Mouse (Mus musculus) forebrain, postnatal 0 days (tissue): ENCODE data around the gene Galnt7. TPM values are rescaled to one million over a fixed set of nuclear protein-coding genes. Genes with fewer than 3 reads are reported as not detected.
A peak's percentile ranks its signal among the peaks of the same experiment; 100 is the strongest.

Experiments
- ATAC-seq: fragments of 200-750 bp; cut with Nextera tagmentation; 2 replicates; pipeline ENCODE4 v1.8.0; 2017; ENCODE audit warnings: mild to moderate bottlenecking, moderate library complexity
- DNase-seq: peaks from one replicate; pipeline ENCODE4 v3.0.0-alpha.2; 2015
- H3K27ac ChIP-seq: fragments of 300-500 bp; sonication (generic); 2 replicates; pipeline ENCODE4 v1.5.1; 2014; ENCODE audit warnings: low read depth, mild to moderate bottlenecking, antibody characterized with exemption, low read length, moderate library complexity, mixed read lengths
- H3K27me3 ChIP-seq: fragments of 300-500 bp; sonication (generic); 2 replicates; pipeline ENCODE4 v1.6.1; 2014; ENCODE audit warnings: mild to moderate bottlenecking, low read length, mixed read lengths; ENCODE audit not compliant: insufficient read depth
- H3K36me3 ChIP-seq: fragments of 300-500 bp; sonication (generic); 2 replicates; pipeline ENCODE4 v1.6.1; 2014; ENCODE audit warnings: mild to moderate bottlenecking, moderate library complexity; ENCODE audit not compliant: insufficient read depth
- H3K4me1 ChIP-seq: fragments of 300-500 bp; sonication (generic); 2 replicates; pipeline ENCODE4 v1.6.1; 2014; ENCODE audit warnings: antibody characterized with exemption; ENCODE audit not compliant: insufficient read depth
- H3K4me2 ChIP-seq: fragments of 300-500 bp; sonication (generic); 2 replicates; pipeline ENCODE4 v1.6.1; 2014; ENCODE audit warnings: low read depth, mild to moderate bottlenecking, moderate library complexity
- H3K4me3 ChIP-seq: fragments of 300-500 bp; sonication (generic); 2 replicates; pipeline ENCODE4 v1.5.1; 2014; ENCODE audit warnings: low read depth, low read length, mixed read lengths
- H3K9ac ChIP-seq: fragments of 300-500 bp; sonication (generic); 2 replicates; pipeline ENCODE4 v1.6.1; 2014; ENCODE audit warnings: mild to moderate bottlenecking
- H3K9me3 ChIP-seq: fragments of 300-500 bp; sonication (generic); 2 replicates; pipeline ENCODE4 v1.6.1; 2016; ENCODE audit warnings: low read length
- CTCF ChIP-seq: sonication (generic); IDR thresholded peaks from 2 replicates; pipeline ENCODE4 v1.5.1; 2016; ENCODE audit warnings: antibody characterized with exemption, control low read depth, low read depth
- WGBS: fragments of 180-500 bp; shearing (Covaris S2); extraction: QIAGEN DNeasy Blood & Tissue Kit; methylation state at CpG from one replicate; pipeline ENCODE4 v1.1.7; 2014; 5-methylcytosine and 5-hydroxymethylcytosine counted together
- polyA plus RNA-seq: library from polyadenylated mRNA; unstranded; fragments of >200 nt; fragmentation: Nextera tagmentation; extraction: Ambion mirVana; gene quantifications from 2 replicates; pipeline ENCODE4 v1.2.1, GENCODE M21; 2015
- total RNA-seq: library from RNA; depleted of rRNA; stranded (reverse); fragments of >200 nt; gene quantifications from 2 replicates; pipeline ENCODE4 v1.2.3, GENCODE M21; 2014; rRNA removed

Gene Galnt7
- total RNA-seq (7.2 and 8.0 TPM in 2 replicates), polyA plus RNA-seq (4.0 and 5.3 TPM in 2 replicates)

DNA sequence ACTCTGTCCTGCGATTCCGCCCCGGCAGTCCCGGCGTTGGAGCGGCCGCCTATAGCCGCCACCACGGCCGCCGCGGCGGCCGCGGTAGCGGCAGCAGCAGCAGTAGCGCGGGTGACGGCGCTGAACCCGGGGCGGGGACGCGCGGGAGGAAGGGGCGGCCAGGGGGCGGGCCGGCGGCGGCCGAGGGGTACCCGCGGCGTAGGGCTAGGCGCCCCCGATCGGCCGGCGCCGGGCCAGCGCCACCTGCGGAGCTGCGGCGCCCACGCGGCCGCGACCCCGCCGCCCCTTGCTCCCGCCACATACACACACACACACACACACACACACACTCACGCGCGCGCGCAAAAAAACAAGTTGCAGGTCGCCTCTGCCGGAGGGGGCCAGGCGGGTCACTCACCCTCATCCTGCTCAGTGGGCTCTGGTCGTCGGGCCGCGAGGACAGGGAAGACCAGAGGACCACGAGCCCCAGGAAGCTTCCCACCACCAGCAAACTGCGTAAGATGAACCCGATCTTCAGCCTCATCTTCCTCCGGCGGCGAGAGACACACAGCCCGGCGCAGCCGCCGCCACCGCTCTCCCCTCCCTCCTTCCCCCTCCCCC lies at the start of gene Galnt7:
Gene Galnt7, minus strand, starts transcription at position 577 of the 600 bp plus-strand sequence.
- Histone ChIP-seq H3K9me3 (no peaks in the 10 kb centered on the region), H3K27me3 (no peaks in the 10 kb centered on the region), H3K36me3 (no peaks in the 10 kb centered on the region), H3K27ac (peak within 1 kb of the TSS; percentile 84), H3K4me3 (peak within 1 kb of the TSS; percentile 83), H3K4me1 (0 out of 2 replicates have a peak, but pooled peaks cover 5% of the 10 kb centered on the region), H3K9ac (peak within 1 kb of the TSS; percentile 88), H3K4me2 (peak within 1 kb of the TSS; percentile 97)
- ATAC-seq = peak; percentile 84
- peak; percentile 63 for DNase-seq
- under 1% methylated on average over 41 of the region's 74 CpGs for WGBS
- no peak for TF ChIP-seq CTCF

DNA sequence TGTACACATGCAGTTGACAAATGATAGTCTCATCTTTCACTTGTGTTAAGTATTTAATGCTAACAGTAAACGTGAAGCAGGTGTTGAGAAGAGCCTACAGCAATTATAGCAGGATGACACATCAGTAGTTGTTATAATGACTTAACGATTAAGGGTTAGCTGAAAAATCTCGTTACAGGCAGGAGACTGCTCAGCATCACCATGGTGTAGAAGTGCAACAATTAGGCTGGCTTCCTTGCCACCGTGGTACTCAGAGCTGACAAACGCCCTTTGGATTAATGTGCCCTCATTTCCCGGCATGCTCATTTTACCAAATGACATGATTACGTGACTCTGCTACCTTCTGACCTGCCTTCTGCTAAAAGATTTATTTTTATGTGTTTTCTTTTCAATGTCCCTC lies 35.8 kb upstream of the Galnt7 start:
- 16% methylated on average over 7 of the region's 7 CpGs for WGBS
- H3K27me3 ChIP-seq = no peaks in the 10 kb centered on the region
- H3K4me2 ChIP-seq = no peak overlapping the region
- no peaks in the 10 kb centered on the region for H3K9me3 ChIP-seq
- DNase-seq (no peak), ATAC-seq (peak; percentile 63)
- H3K27ac ChIP-seq = no peak overlapping the region
- H3K36me3 ChIP-seq = no peaks in the 10 kb centered on the region
- no peaks in the 10 kb centered on the region for H3K4me1 ChIP-seq
- TF ChIP-seq CTCF = no peak
- H3K9ac ChIP-seq = no peak overlapping the region
- no peak overlapping the region for H3K4me3 ChIP-seq

DNA sequence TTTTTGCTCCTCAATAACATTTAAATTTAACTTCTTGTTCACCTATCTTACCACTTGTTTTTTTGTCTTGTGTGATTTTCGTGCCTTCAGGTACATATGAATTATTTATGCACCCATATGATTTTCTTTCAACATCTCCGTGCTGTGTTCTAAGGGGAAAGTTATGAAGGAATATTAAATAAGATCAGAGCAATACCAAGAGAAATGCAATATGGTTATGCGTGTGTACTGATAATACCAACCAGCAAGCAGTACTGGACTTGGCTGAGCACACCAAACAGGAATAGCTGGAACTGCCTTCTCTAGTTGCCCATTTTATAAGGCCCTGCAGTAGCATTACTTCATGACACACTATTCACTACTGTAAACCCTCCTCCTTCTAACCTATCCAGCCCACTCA lies 33.0 kb upstream of the Galnt7 start:
- H3K27ac ChIP-seq = no peak overlapping the region
- H3K9ac ChIP-seq = no peak overlapping the region
- no peak for TF ChIP-seq CTCF
- WGBS = 86% methylated on average over 3 of the region's 3 CpGs
- no peaks in the 10 kb centered on the region for H3K4me1 ChIP-seq
- no peak for ATAC-seq
- no peaks in the 10 kb centered on the region for H3K9me3 ChIP-seq
- no peaks in the 10 kb centered on the region for H3K36me3 ChIP-seq
- no peak overlapping the region for H3K4me3 ChIP-seq
- H3K4me2 ChIP-seq = no peak overlapping the region
- H3K27me3 ChIP-seq = no peaks in the 10 kb centered on the region
- DNase-seq = no peak

DNA sequence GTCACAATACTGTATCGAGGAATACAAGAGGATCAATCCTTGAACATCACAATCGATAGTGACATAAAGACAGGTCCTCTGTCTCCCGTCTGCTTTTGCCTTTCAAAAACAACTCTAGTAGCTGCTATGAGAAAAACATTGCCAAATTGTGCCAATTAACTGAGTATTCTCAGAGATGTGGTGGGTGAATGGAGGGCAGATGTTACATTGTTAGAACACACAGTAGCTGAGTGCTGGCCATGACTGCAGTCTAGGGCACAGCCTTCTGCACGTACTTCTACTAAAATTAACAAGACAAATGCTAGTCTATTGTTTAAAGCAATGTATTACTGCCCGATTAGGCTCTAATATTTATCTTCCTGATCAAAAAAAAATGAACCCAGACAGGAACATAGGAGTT lies 27.2 kb upstream of the Galnt7 start:
- TF ChIP-seq CTCF = no peak
- Histone ChIP-seq H3K4me1 (no peaks in the 10 kb centered on the region), H3K27me3 (no peaks in the 10 kb centered on the region), H3K36me3 (no peaks in the 10 kb centered on the region), H3K9me3 (no peaks in the 10 kb centered on the region), H3K9ac (no peak overlapping the region), H3K27ac (peak overlapping the region; percentile 15; the same call in 1 of the 2 replicates), H3K4me3 (no peak overlapping the region), H3K4me2 (no peak overlapping the region)
- 39% methylated on average over 5 of the region's 5 CpGs for WGBS
- ATAC-seq (peak; percentile 66), DNase-seq (no peak)

DNA sequence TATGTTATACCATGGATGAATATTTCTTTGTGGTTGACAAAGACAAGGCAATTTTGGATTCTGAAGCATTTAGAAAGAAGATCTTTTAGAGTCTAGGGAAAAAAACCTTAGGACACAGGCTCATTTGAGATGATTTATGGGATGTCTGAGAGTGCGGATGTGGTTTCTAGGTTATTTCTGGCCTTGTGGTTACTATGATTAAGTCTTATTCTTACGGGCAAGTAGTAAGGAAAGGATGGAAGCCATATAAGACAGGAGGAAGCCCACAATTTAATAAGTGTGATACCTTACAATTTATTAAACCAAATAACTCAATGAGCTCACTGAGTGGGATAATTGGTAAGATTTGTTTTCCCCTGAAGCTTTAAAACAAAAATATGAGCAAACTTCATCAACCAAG lies 11.3 kb upstream of the Galnt7 start:
- Histone ChIP-seq H3K4me1 (no peaks in the 10 kb centered on the region), H3K27me3 (no peaks in the 10 kb centered on the region), H3K4me2 (no peak overlapping the region), H3K4me3 (no peak overlapping the region), H3K9me3 (no peaks in the 10 kb centered on the region), H3K27ac (no peak overlapping the region), H3K36me3 (no peaks in the 10 kb centered on the region), H3K9ac (no peak overlapping the region)
- ATAC-seq (no peak), DNase-seq (no peak)
- WGBS = 94% methylated on average over 2 of the region's 2 CpGs
- TF ChIP-seq CTCF = no peak

DNA sequence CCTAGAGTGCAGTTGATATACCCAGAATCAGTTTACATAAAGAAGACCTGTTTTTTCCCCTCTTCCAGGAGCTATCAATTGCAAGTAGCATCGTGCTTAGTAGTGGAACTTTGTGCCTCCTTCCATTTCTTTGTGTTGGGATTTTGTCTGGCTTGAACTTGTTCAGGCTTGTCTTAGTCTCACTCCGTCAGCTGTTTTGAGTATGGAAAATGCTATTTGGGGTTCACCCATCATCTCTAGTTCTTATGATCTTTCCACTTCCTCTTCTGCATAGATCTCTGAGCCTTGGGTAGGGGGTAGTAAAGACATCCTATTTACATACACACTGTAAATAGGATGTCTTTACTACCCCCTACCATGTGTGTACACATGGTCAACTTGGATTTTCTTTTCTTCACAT lies 7.2 kb upstream of the Galnt7 start:
- H3K4me3 ChIP-seq = no peak overlapping the region
- no peak overlapping the region for H3K27ac ChIP-seq
- no peaks in the 10 kb centered on the region for H3K36me3 ChIP-seq
- no peak overlapping the region for H3K4me2 ChIP-seq
- H3K27me3 ChIP-seq = no peaks in the 10 kb centered on the region
- ATAC-seq (no peak), DNase-seq (no peak)
- TF ChIP-seq CTCF = no peak
- H3K9me3 ChIP-seq = no peaks in the 10 kb centered on the region
- WGBS = 85% methylated on average over 2 of the region's 2 CpGs
- H3K4me1 ChIP-seq = no peaks in the 10 kb centered on the region
- no peak overlapping the region for H3K9ac ChIP-seq

DNA sequence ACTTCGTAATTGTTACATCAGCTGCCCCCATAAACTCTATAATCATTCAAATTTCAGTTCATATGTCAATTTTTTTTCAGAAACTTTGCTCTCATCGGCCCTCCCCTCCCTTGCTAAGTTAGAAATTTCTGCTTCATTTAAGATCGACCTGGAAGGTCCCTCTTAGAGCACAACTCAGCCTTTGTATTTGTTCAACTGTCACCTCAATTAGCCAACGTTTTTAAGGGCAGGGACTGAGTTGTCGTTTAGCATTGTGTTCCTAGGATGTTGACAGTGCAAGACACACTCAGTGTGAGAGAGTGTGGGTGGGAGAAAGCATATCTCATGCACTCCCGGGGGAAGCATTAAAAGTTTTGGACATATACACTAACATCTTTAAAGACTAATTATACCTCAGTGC lies 3.6 kb upstream of the Galnt7 start:
- Histone ChIP-seq H3K36me3 (no peaks in the 10 kb centered on the region), H3K4me1 (0 out of 2 replicates have a peak, but pooled peaks cover 5% of the 10 kb centered on the region), H3K4me2 (no peak overlapping the region), H3K9ac (no peak overlapping the region), H3K27ac (no peak overlapping the region), H3K9me3 (no peaks in the 10 kb centered on the region), H3K27me3 (no peaks in the 10 kb centered on the region), H3K4me3 (no peak overlapping the region)
- DNase-seq (no peak), ATAC-seq (no peak)
- WGBS = 23% methylated on average over 6 of the region's 6 CpGs
- TF ChIP-seq CTCF = no peak
